Comparison of ENCODE assay signal across 20 mouse cellular contexts in genomic region chr8:89284871-89285564, GRCm38 (mm10).
A peak's percentile ranks its signal among the peaks of the same experiment; 100 is the strongest.
DNase-seq lines count a peak whose midpoint lies in the region; ATAC-seq lines count a peak whose summit lies in the region.
"Had no signal": no experiment of that assay in that cellular context is flagged by ENCODE, and none has a peak within 500 bp of the region (broad histone marks: within the 10 kb centered on the region; RNA-seq: fewer than 3 reads in every experiment).

No protein-coding gene starts in this region.

- ATAC-seq in heart, embryonic 11.5 days (replicated peaks; ENCODE audit: insufficient number of reproducible peaks, low FRiP score, low TSS enrichment), result no peak
- ATAC-seq in intestine, embryonic 16.5 days, result peak; percentile 78
- no peak for ATAC-seq in kidney, embryonic 14.5 days (ENCODE audit: low FRiP score, low TSS enrichment)
- ATAC-seq in hindbrain, embryonic 16.5 days, result no peak
- ATAC-seq: activated CD4-positive, CD25-positive, alpha-beta regulatory T cell, adult 4 months; forebrain, embryonic 16.5 days; midbrain, embryonic 16.5 days had no signal

- 0 out of 2 replicates have a peak, but pooled peaks cover 5% of the 10 kb centered on the region for H3K27me3 ChIP-seq in heart, embryonic 11.5 days (ENCODE audit: control insufficient read depth, insufficient read depth, low read length)
- H3K27me3 ChIP-seq in intestine, embryonic 16.5 days (replicated peaks; ENCODE audit: control insufficient read depth, insufficient read depth, low read length), result no peaks in the 10 kb centered on the region
- H3K27me3 ChIP-seq in kidney, embryonic 14.5 days (ENCODE audit: control insufficient read depth, insufficient read depth, low read length), result no peaks in the 10 kb centered on the region
- H3K27me3 ChIP-seq in hindbrain, embryonic 16.5 days (replicated peaks; ENCODE audit: control insufficient read depth, insufficient read depth, low read length), result no peaks in the 10 kb centered on the region

- peak; percentile 25 for DNase-seq in heart, adult 11 months
- DNase-seq in kidney, postnatal 36 days, result peak; percentile 55 to 86
- no peak for DNase-seq in thymus, postnatal 10 days (ENCODE audit: low spot score in 2 of 2)
- DNase-seq in spleen, adult 12 weeks (ENCODE audit: low spot score), result no peak
- DNase-seq: cerebellum, adult 11-12 months; cerebellum, postnatal 14 days; embryo, embryonic 11 days; gastrocnemius, postnatal 36 days; lung, adult 2 months; lung, postnatal 4 days; thymus, postnatal 36 days had no signal

- no peaks in the 10 kb centered on the region for H3K9me3 ChIP-seq in heart, embryonic 11.5 days (replicated peaks; ENCODE audit: control insufficient read depth, low read length)
- no peaks in the 10 kb centered on the region for H3K9me3 ChIP-seq in intestine, embryonic 16.5 days (ENCODE audit: control insufficient read depth, low read length)
- no peaks in the 10 kb centered on the region for H3K9me3 ChIP-seq in kidney, embryonic 14.5 days (ENCODE audit: control insufficient read depth, low read length)
- no peaks in the 10 kb centered on the region for H3K9me3 ChIP-seq in hindbrain, embryonic 16.5 days (ENCODE audit: control insufficient read depth, low read length)
- H3K9me3 ChIP-seq: hindbrain, embryonic 10.5 days had no signal

- no peaks in the 10 kb centered on the region for H3K4me1 ChIP-seq in heart, embryonic 11.5 days (ENCODE audit: control insufficient read depth, insufficient read depth, low read length)
- no peaks in the 10 kb centered on the region for H3K4me1 ChIP-seq in intestine, embryonic 16.5 days (ENCODE audit: control insufficient read depth, insufficient read depth, low read length)
- peaks cover 17% of the 10 kb centered on the region for H3K4me1 ChIP-seq in kidney, embryonic 14.5 days (ENCODE audit: control insufficient read depth, insufficient read depth, low read length)
- no peaks in the 10 kb centered on the region for H3K4me1 ChIP-seq in hindbrain, embryonic 16.5 days (ENCODE audit: control insufficient read depth, insufficient read depth, low read depth, low read length)

- H3K27ac ChIP-seq in heart, embryonic 11.5 days (ENCODE audit: low read depth, low read length), result no peak overlapping the region
- H3K27ac ChIP-seq in intestine, embryonic 16.5 days (ENCODE audit: low read length), result peak overlapping the region; percentile 38; the same call in 1 of the 2 replicates
- peak overlapping the region; percentile 72 for H3K27ac ChIP-seq in kidney, embryonic 14.5 days (ENCODE audit: low read depth, low read length)
- H3K27ac ChIP-seq in hindbrain, embryonic 16.5 days (ENCODE audit: low read depth, low read length), result no peak overlapping the region
- H3K27ac ChIP-seq: hindbrain, embryonic 10.5 days had no signal

- H3K4me3 ChIP-seq in heart, embryonic 11.5 days (ENCODE audit: low read depth, low read length), result no peak overlapping the region
- H3K4me3 ChIP-seq in intestine, embryonic 16.5 days (ENCODE audit: low read length), result no peak overlapping the region
- H3K4me3 ChIP-seq in kidney, embryonic 14.5 days (ENCODE audit: low read length), result no peak overlapping the region
- no peak overlapping the region for H3K4me3 ChIP-seq in hindbrain, embryonic 16.5 days (ENCODE audit: low read length)
- H3K4me3 ChIP-seq: hindbrain, embryonic 10.5 days; layer of hippocampus, adult 2 months had no signal

- no peak overlapping the region for H3K9ac ChIP-seq in heart, embryonic 11.5 days (ENCODE audit: low read depth, low read length)
- H3K9ac ChIP-seq in intestine, embryonic 16.5 days (ENCODE audit: low read depth, low read length), result no peak overlapping the region
- H3K9ac ChIP-seq in kidney, embryonic 14.5 days (ENCODE audit: low read depth, low read length), result no peak overlapping the region
- no peak overlapping the region for H3K9ac ChIP-seq in hindbrain, embryonic 16.5 days (ENCODE audit: low read depth, low read length)

- no peak overlapping the region for H3K4me2 ChIP-seq in heart, embryonic 11.5 days
- H3K4me2 ChIP-seq in intestine, embryonic 16.5 days (ENCODE audit: low read depth, low read length), result no peak overlapping the region
- no peak overlapping the region; the same call in 1 of the 2 replicates for H3K4me2 ChIP-seq in kidney, embryonic 14.5 days (replicated peaks; ENCODE audit: low read depth, low read length)
- no peak overlapping the region for H3K4me2 ChIP-seq in hindbrain, embryonic 16.5 days (ENCODE audit: low read length)

- WGBS in heart, embryonic 11.5 days (ENCODE audit: insufficient replicate concordance), result 87% methylated on average over 14 of the region's 14 CpGs
- WGBS in intestine, embryonic 16.5 days, result 76% methylated on average over 14 of the region's 14 CpGs
- WGBS in kidney, embryonic 14.5 days, result 66% methylated on average over 14 of the region's 14 CpGs
- WGBS in hindbrain, embryonic 16.5 days, result 78% methylated on average over 14 of the region's 14 CpGs

- H3K36me3 ChIP-seq in heart, embryonic 11.5 days (ENCODE audit: control insufficient read depth, insufficient read depth, low read length), result no peaks in the 10 kb centered on the region
- H3K36me3 ChIP-seq in intestine, embryonic 16.5 days (ENCODE audit: control insufficient read depth, insufficient read depth, low read length), result no peaks in the 10 kb centered on the region
- no peaks in the 10 kb centered on the region for H3K36me3 ChIP-seq in kidney, embryonic 14.5 days (ENCODE audit: control insufficient read depth, insufficient read depth, low read length)
- H3K36me3 ChIP-seq in hindbrain, embryonic 16.5 days (ENCODE audit: control insufficient read depth, insufficient read depth, low read length), result no peaks in the 10 kb centered on the region
- H3K36me3 ChIP-seq: hindbrain, embryonic 10.5 days had no signal

Comparison
In these comparisons a context has a peak if more than half of its experiments do, and no peak if none do; other contexts are left out.
1. DNase-seq: peak in heart, adult 11 months (single experiment) and kidney, postnatal 36 days (2 of 2); none in thymus, postnatal 10 days (0 of 2) and spleen, adult 12 weeks (single experiment).
2. H3K27ac ChIP-seq: peak in intestine, embryonic 16.5 days (single experiment) and kidney, embryonic 14.5 days (single experiment); none in heart, embryonic 11.5 days (single experiment) and hindbrain, embryonic 16.5 days (single experiment).